12 mouse cellular contexts compared by ENCODE assay signal in the genomic region with DNA sequence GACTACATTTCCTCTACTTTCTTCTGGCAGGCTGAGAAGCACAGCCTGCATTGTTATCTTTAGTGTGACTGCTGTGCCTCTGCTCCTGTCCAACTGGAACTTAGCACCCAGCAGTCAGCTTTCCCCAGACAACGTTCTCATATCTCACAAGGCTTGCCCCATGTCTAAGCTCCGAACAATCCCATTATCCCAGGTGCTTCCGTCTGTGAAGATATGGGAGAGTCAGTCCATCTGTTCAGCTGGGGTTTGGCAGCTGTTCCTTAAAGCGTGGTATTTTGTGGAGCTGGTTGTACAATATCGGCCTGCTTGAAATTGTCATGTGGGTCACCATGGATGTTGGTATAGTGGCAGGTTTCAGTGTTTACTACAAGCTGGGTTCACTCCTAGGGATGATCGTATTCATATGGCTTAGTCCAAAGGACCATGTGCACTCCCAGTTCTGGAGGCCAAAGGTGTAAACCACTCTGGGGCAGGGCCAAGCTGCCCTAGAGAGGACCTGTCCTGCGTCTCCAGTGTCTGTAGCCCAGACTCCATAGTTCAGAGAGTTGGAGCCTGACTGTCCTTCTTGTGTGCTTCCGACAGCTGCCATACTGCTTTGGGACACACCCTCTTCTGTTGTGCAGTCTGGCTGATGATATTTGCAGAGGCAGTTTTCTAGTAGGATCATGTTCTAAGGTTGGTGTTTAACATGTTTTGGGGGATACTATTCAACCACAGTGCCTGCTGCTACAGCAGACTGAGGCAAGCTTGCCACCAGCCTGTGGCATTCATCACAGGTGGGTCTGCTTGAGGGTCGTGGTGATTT. TPM values are rescaled to one million over a fixed set of nuclear protein-coding genes. Genes with fewer than 3 reads are reported as not detected.
DNase-seq lines count a peak whose midpoint lies in the region; ATAC-seq and TF ChIP-seq lines count a peak whose summit lies in the region.
"Had no signal": no experiment of that assay in that cellular context is flagged by ENCODE, and none has a peak within 500 bp of the region (broad histone marks: within the 10 kb centered on the region; RNA-seq: fewer than 3 reads in every experiment).

No protein-coding gene starts in this region.

- peak overlapping the region; percentile 16; the same call in 1 of the 2 replicates for H3K4me2 ChIP-seq in heart, embryonic 11.5 days
- no peak overlapping the region for H3K4me2 ChIP-seq in heart, embryonic 16.5 days (ENCODE audit: low read depth, low read length)
- H3K4me2 ChIP-seq in kidney, embryonic 14.5 days (replicated peaks; ENCODE audit: low read depth, low read length): no peak overlapping the region
- H3K4me2 ChIP-seq: hindbrain, embryonic 13.5 days; midbrain, embryonic 12.5 days had no signal

- H3K36me3 ChIP-seq in heart, embryonic 11.5 days (ENCODE audit: control insufficient read depth, insufficient read depth, low read length): no peaks in the 10 kb centered on the region
- H3K36me3 ChIP-seq in heart, embryonic 16.5 days (ENCODE audit: control insufficient read depth, insufficient read depth): no peaks in the 10 kb centered on the region
- no peaks in the 10 kb centered on the region for H3K36me3 ChIP-seq in kidney, embryonic 14.5 days (ENCODE audit: control insufficient read depth, insufficient read depth, low read length)
- H3K36me3 ChIP-seq: hindbrain, embryonic 13.5 days; midbrain, embryonic 12.5 days had no signal

- 0 out of 2 replicates have a peak, but pooled peaks have one; percentile 43 for ATAC-seq in heart, embryonic 11.5 days (replicated peaks; ENCODE audit: insufficient number of reproducible peaks, low FRiP score, low TSS enrichment)
- ATAC-seq in heart, embryonic 16.5 days (replicated peaks; ENCODE audit: extremely low read depth, insufficient read depth, low FRiP score): 0 out of 2 replicates have a peak, but pooled peaks have one; percentile 29
- peak; percentile 34; the same call in 1 of the 2 replicates for ATAC-seq in kidney, embryonic 14.5 days (ENCODE audit: low FRiP score, low TSS enrichment)

- H3K4me1 ChIP-seq in heart, embryonic 11.5 days (ENCODE audit: control insufficient read depth, insufficient read depth, low read length): peaks cover 22% of the 10 kb centered on the region
- peaks cover 26% of the 10 kb centered on the region for H3K4me1 ChIP-seq in heart, embryonic 16.5 days (ENCODE audit: control insufficient read depth, insufficient read depth, low read length)
- H3K4me1 ChIP-seq in kidney, embryonic 14.5 days (ENCODE audit: control insufficient read depth, insufficient read depth, low read length): peaks cover 7% of the 10 kb centered on the region; the same call in 1 of the 2 replicates

- no peak overlapping the region for H3K9ac ChIP-seq in heart, embryonic 11.5 days (ENCODE audit: low read depth, low read length)
- H3K9ac ChIP-seq in heart, embryonic 16.5 days (ENCODE audit: low read length): no peak overlapping the region
- H3K9ac ChIP-seq in kidney, embryonic 14.5 days (ENCODE audit: low read depth, low read length): no peak overlapping the region
- H3K9ac ChIP-seq: hindbrain, embryonic 13.5 days; midbrain, embryonic 12.5 days had no signal

- H3K27ac ChIP-seq in heart, embryonic 11.5 days (ENCODE audit: low read depth, low read length): 0 out of 2 replicates have a peak overlapping the region, but pooled peaks have one; percentile 18
- H3K27ac ChIP-seq in layer of hippocampus, adult 2 months: peak overlapping the region; percentile 34; the same call in 1 of the 2 replicates
- peak overlapping the region; percentile 1; the same call in 1 of the 2 replicates for H3K27ac ChIP-seq in heart, embryonic 16.5 days (ENCODE audit: low read length)
- no peak overlapping the region for H3K27ac ChIP-seq in kidney, embryonic 14.5 days (ENCODE audit: low read depth, low read length)
- H3K27ac ChIP-seq: hindbrain, embryonic 13.5 days; midbrain, embryonic 12.5 days had no signal

- 43% methylated on average over 9 of the region's 9 CpGs for WGBS in heart, embryonic 11.5 days (ENCODE audit: insufficient replicate concordance)
- 42% methylated on average over 9 of the region's 9 CpGs for WGBS in heart, embryonic 16.5 days
- 56% methylated on average over 9 of the region's 9 CpGs for WGBS in kidney, embryonic 14.5 days

- no peak for TF ChIP-seq CTCF in layer of hippocampus, adult 2 months (conservative IDR thresholded peaks at IDR 0.05)

- no peaks in the 10 kb centered on the region for H3K9me3 ChIP-seq in heart, embryonic 11.5 days (replicated peaks; ENCODE audit: control insufficient read depth, low read length)
- no peaks in the 10 kb centered on the region for H3K9me3 ChIP-seq in heart, embryonic 16.5 days (replicated peaks; ENCODE audit: control insufficient read depth, low read length)
- no peaks in the 10 kb centered on the region for H3K9me3 ChIP-seq in kidney, embryonic 14.5 days (ENCODE audit: control insufficient read depth, low read length)
- H3K9me3 ChIP-seq: hindbrain, embryonic 13.5 days; midbrain, embryonic 12.5 days had no signal

- no peak overlapping the region for H3K4me3 ChIP-seq in heart, embryonic 11.5 days (ENCODE audit: low read depth, low read length)
- no peak overlapping the region for H3K4me3 ChIP-seq in layer of hippocampus, adult 2 months
- H3K4me3 ChIP-seq in heart, embryonic 16.5 days (ENCODE audit: low read length): no peak overlapping the region
- no peak overlapping the region for H3K4me3 ChIP-seq in kidney, embryonic 14.5 days (ENCODE audit: low read length)
- H3K4me3 ChIP-seq: hindbrain, embryonic 13.5 days; midbrain, embryonic 12.5 days had no signal

- no peaks in the 10 kb centered on the region for H3K27me3 ChIP-seq in heart, embryonic 11.5 days (ENCODE audit: control insufficient read depth, insufficient read depth, low read length)
- H3K27me3 ChIP-seq in heart, embryonic 16.5 days (ENCODE audit: control insufficient read depth, insufficient read depth, low read length): no peaks in the 10 kb centered on the region
- H3K27me3 ChIP-seq in kidney, embryonic 14.5 days (ENCODE audit: control insufficient read depth, insufficient read depth, low read length): no peaks in the 10 kb centered on the region
- H3K27me3 ChIP-seq: hindbrain, embryonic 13.5 days; midbrain, embryonic 12.5 days had no signal

- no peak for DNase-seq in heart, adult 8-10 months (ENCODE audit: low spot score)
- peak; percentile 43 to 48 for DNase-seq in layer of hippocampus, adult 2 months (ENCODE audit: low spot score in 2 of 2)
- DNase-seq in layer of hippocampus, postnatal 10 days (ENCODE audit: low spot score in 2 of 2): no peak
- no peak for DNase-seq in thymus, postnatal 10 days (ENCODE audit: low spot score in 2 of 2)
- DNase-seq in B cell, adult 2 months: no peak
- DNase-seq: cerebellum, adult 9-10 months; lung, postnatal 10 days had no signal

RNA-seq across cellular contexts. Expression of a gene that starts 27.4 kb away (rescaled TPM):
- polyA plus RNA-seq in heart, embryonic 11.5 days (2014; fragmentation: Nextera tagmentation; extraction: Ambion mirVana): 45.3 and 56.0 TPM in 2 replicates
- 10 to 100 TPM; 44.5 to 56.3 (median 52.4) TPM for total RNA-seq in heart, adult 8-10 months (2022)
- total RNA-seq in layer of hippocampus, adult 2 months (2021): 10 to 100 TPM; 34.4 to 34.6 TPM
- 10 to 100 TPM; 27.0 to 27.4 TPM for total RNA-seq in layer of hippocampus, postnatal 10 days (2021)
- 24.2 and 25.5 TPM in 2 replicates for polyA plus RNA-seq in heart, embryonic 16.5 days (2015; fragmentation: Nextera tagmentation; extraction: Ambion mirVana)
- polyA plus RNA-seq in kidney, embryonic 14.5 days (2014; fragmentation: Nextera tagmentation; extraction: Ambion mirVana): 18.3 and 30.7 TPM in 2 replicates

Comparison
In these comparisons a context has a peak if more than half of its experiments do, and no peak if none do; other contexts are left out.
1. DNase-seq: peak in layer of hippocampus, adult 2 months (2 of 2); none in heart, adult 8-10 months (single experiment), layer of hippocampus, postnatal 10 days (0 of 2), thymus, postnatal 10 days (0 of 2) and B cell, adult 2 months (0 of 2).
2. Peak in every context shown above with its lines, with median percentiles within 50 percentile points of each other: ATAC-seq.